Mouse (Mus musculus) testis, adult 2 months (tissue): ENCODE measurements around the gene Gnpat.

Experiments
- CTCF ChIP-seq: fragments of 200-500 bp; IDR thresholded peaks from 2 replicates; pipeline ENCODE4 v1.5.1; 2012; ENCODE audit warnings: low read depth, mild to moderate bottlenecking, inconsistent platforms, low read length, moderate library complexity; ENCODE audit not compliant: control insufficient read depth, insufficient read depth, insufficient replicate concordance
- POLR2A ChIP-seq: fragments of 200-500 bp; IDR thresholded peaks from 2 replicates; pipeline ENCODE4 v1.6.1; 2012; ENCODE audit warnings: low read depth, mild to moderate bottlenecking, inconsistent platforms, low read length, moderate library complexity; ENCODE audit not compliant: control insufficient read depth

- TF ChIP-seq POLR2A: no peak
- no peak for TF ChIP-seq CTCF
Measured at GRCm38 (mm10) chr8:124914061-124914460, 51.2 kb downstream of the Gnpat start.
